Mouse (Mus musculus) lung, adult 18-20 months (tissue): ENCODE measurements around the gene Agpat4.

Experiments
- DNase-seq, 2 experiments: peaks; one replicate each; pipeline ENCODE4 v3.0.0; 2022; ENCODE audit warnings: mixed read lengths in 2 of 2

Gene Agpat4

GRCm38 (mm10) chr17:12231087-12231486 lies 112.6 kb downstream of the Agpat4 start:
- no peak for DNase-seq

GRCm38 (mm10) chr17:12232724-12233123 lies 114.2 kb downstream of the Agpat4 start:
- DNase-seq: no peak

DNA sequence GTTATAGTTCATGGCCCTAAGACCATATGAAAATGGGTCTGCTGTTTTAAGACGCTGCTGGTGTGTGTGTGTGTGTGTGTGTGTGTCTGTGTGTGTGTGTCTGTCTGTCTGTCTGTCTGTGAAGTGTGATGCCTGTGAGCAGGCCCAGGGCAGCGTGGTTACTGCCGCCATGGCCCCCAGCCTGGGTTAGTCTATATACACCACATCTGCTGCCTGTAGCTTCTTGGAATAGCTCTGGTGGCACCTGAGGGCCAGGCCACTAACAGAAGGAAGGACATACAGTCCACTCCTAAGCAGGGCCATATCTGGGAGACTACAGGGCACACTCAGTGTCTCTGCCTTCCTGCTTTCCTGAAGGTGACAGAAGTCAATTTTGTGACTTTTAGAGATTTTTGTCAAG lies 122.2 kb downstream of the Agpat4 start:
- no peak for DNase-seq

- no peak for DNase-seq
Measured at GRCm38 (mm10) chr17:12249783-12250504, 131.4 kb downstream of the Agpat4 start.

DNA sequence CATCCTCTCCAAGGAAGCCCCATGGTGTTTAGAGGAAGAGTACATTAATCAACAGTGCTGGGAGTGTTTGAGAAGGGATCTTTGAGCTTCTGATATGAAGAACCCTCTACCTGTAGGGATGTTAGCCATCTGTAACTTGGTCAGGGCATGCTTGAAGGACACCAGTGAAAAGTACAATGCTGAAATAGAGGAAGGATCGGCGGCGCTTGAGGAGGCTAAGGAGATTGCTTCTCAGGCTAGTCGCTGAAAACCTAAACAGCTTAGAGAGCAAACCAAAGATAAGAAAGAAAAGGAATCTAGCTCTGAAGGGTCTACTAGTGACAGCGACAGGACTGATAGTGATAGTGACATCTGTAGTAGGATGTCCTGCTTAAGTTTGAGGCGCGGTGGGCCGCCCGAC lies 132.1 kb downstream of the Agpat4 start:
- no peak for DNase-seq

DNA sequence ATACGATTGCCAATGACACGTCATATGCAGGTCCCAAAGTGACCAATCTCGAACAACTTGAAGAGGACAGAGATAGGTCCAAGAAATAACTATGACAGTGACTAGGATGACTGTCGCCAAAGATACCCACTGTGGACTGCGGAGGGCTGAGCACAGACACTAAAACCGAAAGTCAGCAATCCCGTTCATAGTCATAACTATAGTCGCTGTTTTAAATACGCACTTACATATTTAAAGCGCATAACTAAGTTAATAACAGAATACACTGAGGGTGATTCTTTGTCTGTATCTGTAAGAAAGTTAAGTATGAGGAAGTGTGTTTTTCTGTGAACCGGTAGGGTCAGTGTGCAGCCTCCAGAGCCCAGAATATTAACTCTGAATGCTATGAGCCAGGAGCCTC lies 137.6 kb downstream of the Agpat4 start:
- no peak for DNase-seq

GRCm38 (mm10) chr17:12258517-12258916 lies 140.0 kb downstream of the Agpat4 start:
- no peak for DNase-seq

- no peak for DNase-seq
Measured at GRCm38 (mm10) chr17:12259957-12260356, 141.5 kb downstream of the Agpat4 start.

- no peak for DNase-seq
Measured at GRCm38 (mm10) chr17:12261376-12261775, 142.9 kb downstream of the Agpat4 start.

DNA sequence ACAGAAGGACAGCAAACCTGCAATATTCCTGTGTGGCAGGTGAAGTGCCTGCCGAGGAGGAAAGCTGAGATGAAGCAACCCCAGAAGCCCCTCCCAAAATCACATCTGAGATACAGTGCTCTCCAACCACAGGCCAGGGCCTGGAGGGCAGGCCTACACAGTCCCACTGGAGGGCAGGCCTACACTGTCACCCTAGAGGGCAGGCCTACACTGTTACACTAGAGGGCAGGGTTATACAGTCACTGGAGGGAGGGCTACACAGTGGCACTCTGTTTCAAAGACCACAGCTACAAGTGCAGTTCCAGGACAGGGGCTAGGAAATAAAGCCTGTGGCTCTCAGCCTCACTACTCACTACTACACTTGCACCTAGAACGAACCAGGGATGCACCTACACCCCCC lies 143.4 kb downstream of the Agpat4 start:
- peak in 1 of 2 experiments; percentile 13 for DNase-seq

DNA sequence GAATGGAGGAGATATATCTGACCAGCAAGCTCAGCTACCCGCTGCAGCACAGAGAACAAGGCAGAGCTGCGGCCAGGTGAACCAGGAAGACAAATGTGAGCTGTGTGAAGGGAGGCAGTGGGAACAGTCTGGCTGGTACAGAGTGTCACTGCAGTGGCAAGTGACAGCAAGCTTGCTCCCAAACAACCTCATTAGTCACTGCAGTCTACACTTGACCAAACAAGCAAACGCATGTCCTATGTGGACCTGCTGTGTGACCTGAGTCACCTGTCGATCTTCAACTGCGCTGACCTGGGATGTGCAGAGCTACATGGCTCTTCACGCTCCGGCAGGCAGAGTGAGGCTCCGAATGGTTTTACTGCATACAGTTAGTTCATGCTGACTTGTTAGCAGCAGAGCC lies 144.3 kb downstream of the Agpat4 start:
- no peak for DNase-seq

GRCm38 (mm10) chr17:12263787-12264186 lies 145.3 kb downstream of the Agpat4 start:
- no peak for DNase-seq

DNA sequence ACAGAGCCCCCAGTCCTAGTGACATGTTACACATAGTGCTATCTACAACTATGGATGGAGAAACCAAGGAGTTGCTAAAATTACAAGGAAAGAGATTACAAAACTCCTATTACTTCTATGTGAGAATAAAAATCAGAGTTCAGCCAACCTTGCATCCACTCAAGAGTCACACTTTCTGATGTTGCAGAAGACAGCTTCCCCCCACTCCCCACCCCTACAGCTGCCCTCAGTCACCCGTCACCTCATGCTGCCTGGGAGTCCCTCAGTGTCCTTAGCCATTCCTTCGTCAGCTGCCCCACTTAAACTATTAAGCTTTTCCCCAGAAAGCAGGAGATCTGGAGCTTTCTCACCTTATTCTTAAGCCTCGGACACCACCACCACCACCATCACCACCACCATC lies 145.8 kb downstream of the Agpat4 start:
- peak; percentile 50 to 61 for DNase-seq

- peak; percentile 37 to 45 for DNase-seq
Measured at GRCm38 (mm10) chr17:12265969-12266925, 147.7 kb downstream of the Agpat4 start.

- no peak for DNase-seq
Measured at GRCm38 (mm10) chr17:12268091-12268490, 149.6 kb downstream of the Agpat4 start.

DNA sequence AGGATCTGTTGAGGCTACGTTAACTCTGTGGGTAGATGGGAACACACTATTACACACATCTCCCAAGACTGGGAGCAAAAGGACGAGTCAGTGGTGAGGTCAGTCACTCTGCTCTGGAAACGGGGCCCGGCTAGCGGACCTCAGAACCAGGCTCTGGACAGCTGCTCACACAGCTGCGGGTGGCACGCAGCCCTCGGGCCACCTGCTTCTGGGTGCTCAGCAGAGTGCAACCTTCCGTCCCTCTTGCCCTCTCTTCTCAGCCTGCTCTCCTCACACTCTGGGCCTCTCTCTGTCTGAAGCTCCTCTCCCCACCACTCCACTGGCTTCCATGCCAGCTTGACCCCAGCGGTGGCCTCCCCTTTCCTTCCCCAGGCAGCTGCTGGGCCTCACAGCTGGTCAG lies 150.0 kb downstream of the Agpat4 start:
- no peak for DNase-seq
